Mouse (Mus musculus): ENCODE measurements around the gene Pakap.

DNA sequence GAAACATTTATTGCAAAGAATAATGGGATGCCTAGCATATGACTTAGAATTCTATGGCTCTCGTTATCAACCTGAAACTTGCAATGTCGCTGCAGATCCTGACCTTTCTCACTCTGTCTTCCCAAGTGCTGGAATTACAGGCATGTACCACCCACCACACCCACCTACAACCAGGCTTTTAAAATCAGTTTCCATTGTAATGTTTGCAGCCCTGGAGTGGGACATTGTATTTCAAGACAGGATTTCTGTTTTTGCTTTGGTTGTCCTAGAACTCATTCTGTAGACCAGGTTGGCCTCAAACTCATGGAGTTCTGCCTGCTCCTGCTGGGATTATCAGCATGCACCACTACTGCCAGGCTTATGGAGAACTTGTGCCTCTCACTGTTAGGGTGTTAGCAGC is 374.9 kb downstream of the Pakap start:
- TF ChIP-seq GATA1 (IDR thresholded peaks at IDR 0.05; ENCODE audit: borderline replicate concordance, low read length) (no peak), FLI1 (IDR thresholded peaks at IDR 0.05; ENCODE audit: low read length) (no peak)

Data from megakaryocyte, embryonic 14.5 days (primary cell).